Mouse (Mus musculus): Measurements from ENCODE around the gene Foxo1.
A peak's percentile ranks its signal among the peaks of the same experiment; 100 is the strongest.

Foxo1 gene

GRCm38 (mm10) chr3:52369881-52370428 is 101.8 kb downstream of the Foxo1 start:
- no peak for DNase-seq

- DNase-seq = no peak
Measured at GRCm38 (mm10) chr3:52376974-52377373, 108.8 kb downstream of the Foxo1 start.

- no peak for DNase-seq
Measured at GRCm38 (mm10) chr3:52383351-52383750, 115.2 kb downstream of the Foxo1 start.

GRCm38 (mm10) chr3:52386343-52386742 is 118.2 kb downstream of the Foxo1 start:
- no peak for DNase-seq

- no peak for DNase-seq
Measured at GRCm38 (mm10) chr3:52390321-52390720, 122.2 kb downstream of the Foxo1 start.

GRCm38 (mm10) chr3:52390766-52391665 is 122.9 kb downstream of the Foxo1 start:
- DNase-seq = no peak

- DNase-seq = peak; percentile 89 to 92
Measured at GRCm38 (mm10) chr3:52391897-52392296, 123.8 kb downstream of the Foxo1 start.

GRCm38 (mm10) chr3:52392521-52392920 is 124.4 kb downstream of the Foxo1 start:
- DNase-seq = no peak

- DNase-seq = no peak
Measured at GRCm38 (mm10) chr3:52393171-52393570, 125.0 kb downstream of the Foxo1 start.

GRCm38 (mm10) chr3:52396121-52396731 is 128.1 kb downstream of the Foxo1 start:
- DNase-seq = no peak

GRCm38 (mm10) chr3:52396951-52397615 is 128.9 kb downstream of the Foxo1 start:
- peak; percentile 75 to 89 for DNase-seq

- DNase-seq = no peak
Measured at GRCm38 (mm10) chr3:52397961-52398360, 129.8 kb downstream of the Foxo1 start.

GRCm38 (mm10) chr3:52400284-52401161 is 132.4 kb downstream of the Foxo1 start:
- DNase-seq = no peak

GRCm38 (mm10) chr3:52401162-52401928 is 133.2 kb downstream of the Foxo1 start:
- DNase-seq = peak in 1 of 2 experiments; percentile 24
